Mouse (Mus musculus) thymus, adult 2 months (tissue): ENCODE measurements around the gene Cnot2.
"Not testable (repeated sequence)": the region's sequence is repeated elsewhere in the genome, so short reads cannot be mapped to it uniquely, and the experiment has no call there.

Experiments
- CTCF ChIP-seq: fragments of 200-500 bp; IDR thresholded peaks from 2 replicates; pipeline ENCODE4 v1.5.1; 2012; ENCODE audit warnings: mild to moderate bottlenecking, control low read depth, low read length, moderate library complexity, borderline replicate concordance; ENCODE audit not compliant: control insufficient read depth, poor library complexity, insufficient read depth; ENCODE audit errors: extremely low read depth
- POLR2A ChIP-seq: fragments of 200-500 bp; IDR thresholded peaks from 2 replicates; pipeline ENCODE4 v1.6.1; 2012; ENCODE audit warnings: mild to moderate bottlenecking, low read length, control low read depth, moderate library complexity; ENCODE audit not compliant: control insufficient read depth, poor library complexity, insufficient read depth; ENCODE audit errors: extremely low read depth

DNA sequence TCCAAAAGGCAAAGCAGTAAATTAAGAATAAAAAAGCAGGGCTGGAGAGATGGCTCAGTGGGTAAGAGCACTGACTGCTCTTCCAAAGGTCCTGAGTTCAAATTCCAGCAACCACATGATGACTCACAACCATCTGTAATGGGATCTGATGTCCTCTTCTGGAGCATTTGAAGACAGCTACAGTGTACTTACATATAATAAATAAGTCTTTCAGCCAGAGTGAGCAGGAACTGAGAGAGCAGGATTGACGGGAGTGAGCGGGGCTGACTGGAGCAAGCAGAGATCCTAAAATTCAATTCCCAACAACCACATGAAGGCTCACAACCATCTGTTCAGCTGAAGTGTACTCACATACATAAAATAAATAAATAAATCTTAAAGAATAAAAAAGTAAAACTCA lies 5.2 kb downstream of the Cnot2 start:
- TF ChIP-seq POLR2A, CTCF: not testable (repeated sequence)
